Mouse (Mus musculus): Measurements from ENCODE around the gene Spdya. TPM values are rescaled to one million over a fixed set of nuclear protein-coding genes. Genes with fewer than 3 reads are reported as not detected.

Gene Spdya
- polyA plus RNA-seq (2012; fragmentation: generic; extraction: Trizol) = 0.07 TPM
- long read RNA-seq, experiment 1 = 0 reads
- long read RNA-seq, experiment 2 = 0 reads

- H3K79me3 ChIP-seq (ENCODE audit: low read depth) = no peaks in the 10 kb centered on the region
- TF ChIP-seq FOSL1 (IDR thresholded peaks at IDR 0.05; ENCODE audit: insufficient read depth, low read length, poor library complexity, severe bottlenecking) (no peak), MYOD1 (IDR thresholded peaks at IDR 0.05; ENCODE audit: control insufficient read depth, insufficient read length, low read depth) (no peak), CTCF (IDR thresholded peaks at IDR 0.05; ENCODE audit: control insufficient read depth, insufficient read depth, insufficient read length) (no peak), MAX (IDR thresholded peaks at IDR 0.05) (peak; percentile 13)
- no peaks in the 10 kb centered on the region for H3K36me3 ChIP-seq (ENCODE audit: control insufficient read depth, insufficient read depth)
- peak within 1 kb of the TSS; percentile 31 for H3K4me3 ChIP-seq (ENCODE audit: insufficient read depth, poor library complexity, severe bottlenecking)
- no peaks in the 10 kb centered on the region for H3K79me2 ChIP-seq (ENCODE audit: control insufficient read depth, insufficient read depth)
- H3ac ChIP-seq (ENCODE audit: control insufficient read depth, insufficient read length, low read depth) = peak within 1 kb of the TSS; percentile 87
- H3K27me3 ChIP-seq (ENCODE audit: control insufficient read depth, insufficient read depth, insufficient read length) = peaks cover 3% of the 10 kb centered on the region
Observed at GRCm38 (mm10) chr17:71551757-71552451, at the start of gene Spdya. Spdya (plus strand) TSS chr17:71552061.

GRCm38 (mm10) chr17:71506832-71507231, 45.0 kb upstream of the Spdya start:
- H3K79me2 ChIP-seq (ENCODE audit: control insufficient read depth, insufficient read depth) = no peaks in the 10 kb centered on the region
- H3K4me3 ChIP-seq (ENCODE audit: insufficient read depth, poor library complexity, severe bottlenecking) = no peak overlapping the region
- no peak overlapping the region for H3ac ChIP-seq (ENCODE audit: control insufficient read depth, insufficient read length, low read depth)
- H3K27me3 ChIP-seq (ENCODE audit: control insufficient read depth, insufficient read depth, insufficient read length) = no peaks in the 10 kb centered on the region
- peaks cover 77% of the 10 kb centered on the region for H3K36me3 ChIP-seq (ENCODE audit: control insufficient read depth, insufficient read depth)
- no peaks in the 10 kb centered on the region for H3K79me3 ChIP-seq (ENCODE audit: low read depth)
- TF ChIP-seq CTCF (IDR thresholded peaks at IDR 0.05; ENCODE audit: control insufficient read depth, insufficient read depth, insufficient read length) (no peak), MAX (IDR thresholded peaks at IDR 0.05) (no peak), MYOG (IDR thresholded peaks at IDR 0.05; ENCODE audit: control insufficient read depth, extremely low read depth, insufficient read length) (no peak), MYOD1 (IDR thresholded peaks at IDR 0.05; ENCODE audit: control insufficient read depth, insufficient read length, low read depth) (no peak), CEBPB (IDR thresholded peaks at IDR 0.05; ENCODE audit: low read depth) (no peak), FOSL1 (IDR thresholded peaks at IDR 0.05; ENCODE audit: insufficient read depth, low read length, poor library complexity, severe bottlenecking) (no peak), USF1 (IDR thresholded peaks at IDR 0.05; ENCODE audit: low read depth) (no peak)

- Histone ChIP-seq H3K36me3 (ENCODE audit: control insufficient read depth, insufficient read depth) (peaks cover 73% of the 10 kb centered on the region), H3K79me3 (ENCODE audit: low read depth) (no peaks in the 10 kb centered on the region), H3K4me3 (ENCODE audit: insufficient read depth, poor library complexity, severe bottlenecking) (no peak overlapping the region), H3ac (ENCODE audit: control insufficient read depth, insufficient read length, low read depth) (no peak overlapping the region), H3K27me3 (ENCODE audit: control insufficient read depth, insufficient read depth, insufficient read length) (no peaks in the 10 kb centered on the region), H3K79me2 (ENCODE audit: control insufficient read depth, insufficient read depth) (no peaks in the 10 kb centered on the region)
- TF ChIP-seq MYOD1 (IDR thresholded peaks at IDR 0.05; ENCODE audit: control insufficient read depth, insufficient read length, low read depth) = no peak
- no peak for TF ChIP-seq CTCF (IDR thresholded peaks at IDR 0.05; ENCODE audit: control insufficient read depth, insufficient read depth, insufficient read length)
- no peak for TF ChIP-seq USF1 (IDR thresholded peaks at IDR 0.05; ENCODE audit: low read depth)
- no peak for TF ChIP-seq MAX (IDR thresholded peaks at IDR 0.05)
- no peak for TF ChIP-seq FOSL1 (IDR thresholded peaks at IDR 0.05; ENCODE audit: insufficient read depth, low read length, poor library complexity, severe bottlenecking)
- no peak for TF ChIP-seq CEBPB (IDR thresholded peaks at IDR 0.05; ENCODE audit: low read depth)
- no peak for TF ChIP-seq MYOG (IDR thresholded peaks at IDR 0.05; ENCODE audit: control insufficient read depth, extremely low read depth, insufficient read length)
Observed at GRCm38 (mm10) chr17:71510297-71510696, 41.6 kb upstream of the Spdya start.

- Histone ChIP-seq H3K36me3 (ENCODE audit: control insufficient read depth, insufficient read depth) (peaks cover 25% of the 10 kb centered on the region), H3K79me2 (ENCODE audit: control insufficient read depth, insufficient read depth) (peaks cover 20% of the 10 kb centered on the region), H3K79me3 (ENCODE audit: low read depth) (peaks cover 4% of the 10 kb centered on the region), H3K27me3 (ENCODE audit: control insufficient read depth, insufficient read depth, insufficient read length) (no peaks in the 10 kb centered on the region), H3ac (ENCODE audit: control insufficient read depth, insufficient read length, low read depth) (peak overlapping the region; percentile 62), H3K4me3 (ENCODE audit: insufficient read depth, poor library complexity, severe bottlenecking) (peak overlapping the region; percentile 79)
- TF ChIP-seq CTCF (IDR thresholded peaks at IDR 0.05; ENCODE audit: control insufficient read depth, insufficient read depth, insufficient read length) (no peak), MYOG (IDR thresholded peaks at IDR 0.05; ENCODE audit: control insufficient read depth, extremely low read depth, insufficient read length) (no peak), MAX (IDR thresholded peaks at IDR 0.05) (no peak), FOSL1 (IDR thresholded peaks at IDR 0.05; ENCODE audit: insufficient read depth, low read length, poor library complexity, severe bottlenecking) (no peak), CEBPB (IDR thresholded peaks at IDR 0.05; ENCODE audit: low read depth) (no peak), MYOD1 (IDR thresholded peaks at IDR 0.05; ENCODE audit: control insufficient read depth, insufficient read length, low read depth) (no peak), USF1 (IDR thresholded peaks at IDR 0.05; ENCODE audit: low read depth) (no peak)
Observed at GRCm38 (mm10) chr17:71526302-71526708, 25.6 kb upstream of the Spdya start.

- H3K79me3 ChIP-seq (ENCODE audit: low read depth) = peaks cover 4% of the 10 kb centered on the region
- H3ac ChIP-seq (ENCODE audit: control insufficient read depth, insufficient read length, low read depth) = peak within 1 kb of the TSS; percentile 62
- H3K79me2 ChIP-seq (ENCODE audit: control insufficient read depth, insufficient read depth) = peaks cover 20% of the 10 kb centered on the region
- H3K36me3 ChIP-seq (ENCODE audit: control insufficient read depth, insufficient read depth) = peaks cover 24% of the 10 kb centered on the region
- TF ChIP-seq MAX (IDR thresholded peaks at IDR 0.05) (peak; percentile 21), CEBPB (IDR thresholded peaks at IDR 0.05; ENCODE audit: low read depth) (no peak), FOSL1 (IDR thresholded peaks at IDR 0.05; ENCODE audit: insufficient read depth, low read length, poor library complexity, severe bottlenecking) (no peak), MYOD1 (IDR thresholded peaks at IDR 0.05; ENCODE audit: control insufficient read depth, insufficient read length, low read depth) (no peak)
- peak within 1 kb of the TSS; percentile 79 for H3K4me3 ChIP-seq (ENCODE audit: insufficient read depth, poor library complexity, severe bottlenecking)
- no peaks in the 10 kb centered on the region for H3K27me3 ChIP-seq (ENCODE audit: control insufficient read depth, insufficient read depth, insufficient read length)
Observed at GRCm38 (mm10) chr17:71526711-71527564, 24.9 kb upstream of the Spdya start, which contains the start of gene Ndc80. Ndc80 (minus strand) TSS chr17:71526857.

Data from C2C12 (cell line).